Mouse (Mus musculus): ENCODE data around the gene Pink1.
A peak's percentile ranks its signal among the peaks of the same experiment; 100 is the strongest.

The Pink1 gene

DNA sequence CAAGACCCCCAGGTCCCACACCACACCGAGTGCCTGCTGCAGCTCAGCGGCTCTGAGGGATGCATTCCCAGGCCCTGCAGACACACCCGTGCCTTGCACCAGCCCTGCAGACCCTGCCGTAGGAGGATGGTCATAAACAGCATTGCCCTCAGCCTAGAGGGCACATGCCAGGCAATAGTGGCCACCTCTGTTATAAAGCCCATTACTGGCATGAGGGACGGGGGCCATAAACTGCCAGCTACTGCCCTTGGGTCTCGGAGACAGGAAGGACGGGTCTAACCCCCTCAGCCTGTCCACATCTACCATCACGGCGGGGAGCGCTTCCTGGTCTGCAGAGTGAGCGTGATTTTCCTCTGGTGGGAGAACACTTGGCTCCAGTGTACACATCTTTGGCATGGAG, 13.1 kb downstream of the Pink1 start:
- no peak for DNase-seq (ENCODE audit: low read depth, low spot score)

DNA sequence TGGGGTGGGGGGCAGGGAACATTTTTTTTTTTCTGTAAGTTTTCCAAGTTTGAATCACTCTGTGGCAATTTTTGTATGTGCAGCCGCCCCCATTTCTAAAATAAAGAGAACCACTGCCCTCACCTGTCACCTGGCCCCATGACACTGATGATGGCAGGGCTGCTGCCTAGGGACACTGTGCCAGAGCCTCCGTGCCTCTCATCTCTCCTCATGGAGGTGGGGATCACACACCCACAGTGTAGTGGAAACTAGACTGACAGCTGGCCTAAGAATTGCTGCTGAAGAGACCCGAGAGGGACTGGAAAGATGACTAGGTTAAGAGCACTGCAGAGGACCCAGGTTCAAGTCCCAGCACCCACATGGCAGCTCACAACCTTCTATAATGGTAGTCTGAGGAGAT, 14.0 kb downstream of the Pink1 start:
- DNase-seq (ENCODE audit: low read depth, low spot score): no peak

DNA sequence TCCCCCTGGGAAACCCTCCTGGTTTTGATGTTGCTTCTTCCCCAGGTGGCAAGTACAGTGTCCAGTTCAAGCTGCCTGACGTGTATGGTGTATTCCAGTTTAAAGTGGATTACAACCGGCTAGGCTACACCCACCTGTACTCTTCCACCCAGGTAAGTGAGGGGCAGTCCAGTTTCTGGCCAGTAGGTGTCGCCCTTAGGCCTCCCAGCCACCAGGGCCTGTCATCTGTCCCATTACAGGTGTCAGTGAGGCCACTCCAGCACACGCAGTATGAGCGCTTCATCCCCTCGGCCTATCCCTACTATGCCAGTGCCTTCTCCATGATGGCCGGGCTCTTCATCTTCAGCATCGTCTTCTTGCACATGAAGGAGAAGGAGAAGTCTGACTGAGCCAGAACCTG, 14.5 kb downstream of the Pink1 start:
- DNase-seq (ENCODE audit: low read depth, low spot score): no peak

DNA sequence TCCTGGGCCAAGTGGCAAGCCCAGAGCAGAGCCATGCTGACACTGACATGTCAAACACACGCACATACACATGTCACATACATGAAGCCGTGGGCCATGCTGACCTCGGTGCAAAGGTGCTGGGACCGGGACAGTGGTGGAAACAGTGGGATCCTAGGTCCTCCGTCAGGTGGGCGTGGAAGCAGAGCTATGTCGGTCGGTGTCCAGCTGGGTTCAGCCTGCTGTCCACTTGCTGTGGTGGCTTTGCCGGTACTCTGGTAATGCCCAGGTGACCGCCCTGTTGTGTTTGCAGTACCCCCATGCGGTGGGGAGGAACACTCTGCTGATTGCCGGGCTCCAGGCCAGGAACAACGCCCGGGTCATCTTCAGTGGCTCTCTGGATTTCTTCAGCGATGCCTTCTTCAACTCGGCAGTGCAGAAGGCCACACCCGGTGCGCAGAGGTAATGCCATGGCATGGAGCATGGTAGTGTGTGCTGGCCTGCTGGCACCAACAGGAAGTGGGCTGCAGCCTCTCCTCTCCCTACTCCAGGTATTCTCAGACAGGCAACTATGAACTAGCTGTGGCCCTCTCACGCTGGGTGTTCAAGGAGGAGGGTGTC, 15.7 kb downstream of the Pink1 start:
- DNase-seq (ENCODE audit: low read depth, low spot score): no peak

DNA sequence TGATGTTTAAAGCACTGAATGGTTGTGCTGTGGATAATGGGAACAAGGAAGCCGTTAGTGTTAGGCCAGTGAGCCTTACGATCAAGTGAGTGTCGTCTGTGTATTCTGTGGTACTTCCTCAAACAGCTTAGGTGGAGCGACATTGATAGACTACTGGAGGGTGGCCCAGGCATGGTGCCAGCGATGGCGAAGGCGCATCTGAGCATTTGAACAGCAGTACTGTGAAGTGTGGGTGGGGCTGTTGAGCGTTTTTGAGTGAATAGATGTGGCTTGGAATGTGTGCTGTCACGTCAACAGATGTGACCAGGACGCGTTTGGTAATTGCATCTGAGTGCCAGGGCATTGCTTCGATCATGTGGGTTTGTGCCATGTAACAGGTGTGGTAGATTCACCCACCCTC, 18.4 kb downstream of the Pink1 start:
- peak; percentile 60 for DNase-seq (ENCODE audit: low read depth, low spot score)

DNA sequence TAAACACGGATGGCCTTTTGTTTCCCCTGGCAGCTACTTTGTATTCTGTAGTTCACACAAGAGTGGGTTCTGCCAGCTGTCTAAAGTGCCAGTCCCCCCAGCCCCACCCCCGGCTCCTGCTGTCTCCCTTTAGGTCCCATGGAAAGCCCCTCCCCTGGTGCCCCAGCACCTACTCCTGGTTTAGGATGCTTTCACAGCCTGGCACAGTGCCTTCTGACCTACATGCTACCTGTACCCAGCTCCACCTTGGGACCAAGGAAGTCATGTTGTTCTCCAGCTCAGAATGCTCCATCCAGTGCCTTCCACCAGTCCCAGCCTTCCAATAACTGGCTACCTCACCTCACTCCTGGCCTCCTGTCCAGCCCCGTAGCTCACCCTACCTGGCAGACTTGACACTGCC, 19.1 kb downstream of the Pink1 start:
- DNase-seq (ENCODE audit: low read depth, low spot score): no peak

DNA sequence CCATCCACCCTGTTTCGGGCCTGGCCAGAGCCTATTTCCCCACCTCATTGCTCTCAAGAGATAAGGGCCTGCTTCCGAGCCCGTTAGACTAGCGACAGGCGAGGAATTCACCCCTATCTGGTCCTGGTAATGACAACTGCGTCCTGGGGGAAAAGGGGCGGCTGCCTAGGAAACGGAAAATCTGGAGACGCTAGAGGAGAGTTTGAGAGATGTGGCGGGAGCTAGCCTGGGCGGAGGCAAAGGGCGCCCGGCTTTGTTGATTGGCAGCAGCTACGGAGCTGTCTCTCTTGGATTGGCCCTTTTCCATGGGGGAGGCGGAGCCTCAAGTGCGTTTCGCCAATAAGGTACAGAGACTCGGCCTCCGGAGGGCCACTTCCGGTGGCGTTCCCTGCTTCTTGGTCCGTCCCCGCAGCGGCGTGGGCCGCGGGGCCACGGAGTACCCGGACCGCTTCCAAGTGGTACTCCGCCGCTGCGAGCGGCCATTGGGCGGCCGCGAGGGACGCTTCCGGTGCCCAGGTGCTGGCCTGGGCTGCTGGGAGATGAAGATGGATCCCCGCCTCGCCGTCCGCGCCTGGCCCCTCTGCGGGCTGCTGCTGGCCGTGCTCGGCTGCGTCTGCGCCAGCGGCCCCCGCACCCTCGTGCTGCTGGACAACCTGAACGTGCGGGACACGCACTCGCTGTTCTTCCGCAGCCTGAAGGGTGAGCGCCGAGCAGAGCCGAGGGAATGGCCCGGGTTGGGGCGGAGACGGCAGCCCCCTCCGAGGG, 21.6 kb downstream of the Pink1 start, which contains the start of gene Ddost:
TSS of gene Ddost (plus strand) at position 391 of the 765 bp plus-strand sequence.
- peak; percentile 100 for DNase-seq (ENCODE audit: low read depth, low spot score)

DNA sequence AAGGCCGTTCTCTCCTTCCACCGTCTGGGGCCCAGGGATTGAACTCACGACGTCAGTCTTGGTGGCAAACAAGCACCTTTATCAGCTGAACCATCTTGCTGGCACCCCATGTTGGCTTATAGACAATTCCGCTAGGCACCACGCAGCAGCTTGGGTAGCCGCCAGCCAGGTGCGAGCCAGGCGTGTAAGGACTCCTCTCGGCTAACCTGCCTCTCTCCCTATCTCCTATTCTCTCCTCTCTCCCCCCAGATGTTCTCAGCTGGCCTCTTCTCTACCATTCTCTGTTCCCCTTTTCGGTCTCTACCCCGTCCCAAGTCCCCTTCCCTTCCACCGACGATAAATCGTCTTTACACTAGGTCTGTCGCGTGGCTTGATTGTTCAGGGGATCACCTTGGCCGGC, 22.4 kb downstream of the Pink1 start:
- DNase-seq (ENCODE audit: low read depth, low spot score): no peak

DNA sequence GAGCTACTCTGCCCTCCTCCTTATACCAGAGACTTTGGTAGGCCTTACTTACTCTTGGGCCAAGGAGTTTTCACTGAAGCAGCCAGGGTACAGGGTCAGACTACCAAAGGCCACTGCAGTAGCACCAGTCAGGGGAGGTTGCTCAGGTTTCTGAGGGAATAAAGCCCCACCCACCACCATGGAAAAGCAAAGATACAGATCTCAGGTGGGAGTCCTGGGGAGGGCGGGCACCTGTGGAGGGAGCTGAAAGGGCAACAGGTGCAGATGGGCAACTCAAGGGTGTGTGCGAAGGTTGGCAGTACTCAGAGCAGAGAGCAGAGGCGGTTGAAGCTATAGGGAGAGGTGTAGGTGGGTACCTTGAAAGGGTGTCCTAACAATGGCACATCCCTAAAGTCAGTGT, 23.1 kb downstream of the Pink1 start:
- no peak for DNase-seq (ENCODE audit: low read depth, low spot score)

DNA sequence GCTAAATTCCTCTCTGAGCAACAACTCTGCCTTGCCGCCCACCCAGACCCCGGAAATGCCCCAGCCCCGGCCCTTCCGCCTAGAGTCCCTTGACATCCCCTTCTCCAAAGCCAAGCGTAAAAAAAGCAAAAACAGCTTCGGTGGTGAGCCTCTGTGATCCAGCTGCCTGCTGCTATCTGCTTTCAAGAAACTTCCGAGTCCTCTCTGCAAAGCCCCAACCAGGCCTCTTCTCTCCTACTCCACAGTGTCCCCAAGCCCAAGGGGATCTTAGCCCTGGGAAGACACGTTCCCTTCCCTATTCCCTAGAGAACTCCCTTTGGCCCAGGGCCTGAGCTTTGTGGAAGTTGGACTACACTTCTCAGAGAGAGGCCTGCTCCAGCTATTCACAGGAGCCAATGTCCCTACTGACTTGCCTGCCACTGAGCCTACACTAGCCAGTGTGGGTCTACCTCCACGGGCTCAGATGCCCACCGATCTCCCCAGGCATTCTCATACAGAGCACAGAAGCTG, 24.8 kb downstream of the Pink1 start:
- DNase-seq (ENCODE audit: low read depth, low spot score): no peak

DNA sequence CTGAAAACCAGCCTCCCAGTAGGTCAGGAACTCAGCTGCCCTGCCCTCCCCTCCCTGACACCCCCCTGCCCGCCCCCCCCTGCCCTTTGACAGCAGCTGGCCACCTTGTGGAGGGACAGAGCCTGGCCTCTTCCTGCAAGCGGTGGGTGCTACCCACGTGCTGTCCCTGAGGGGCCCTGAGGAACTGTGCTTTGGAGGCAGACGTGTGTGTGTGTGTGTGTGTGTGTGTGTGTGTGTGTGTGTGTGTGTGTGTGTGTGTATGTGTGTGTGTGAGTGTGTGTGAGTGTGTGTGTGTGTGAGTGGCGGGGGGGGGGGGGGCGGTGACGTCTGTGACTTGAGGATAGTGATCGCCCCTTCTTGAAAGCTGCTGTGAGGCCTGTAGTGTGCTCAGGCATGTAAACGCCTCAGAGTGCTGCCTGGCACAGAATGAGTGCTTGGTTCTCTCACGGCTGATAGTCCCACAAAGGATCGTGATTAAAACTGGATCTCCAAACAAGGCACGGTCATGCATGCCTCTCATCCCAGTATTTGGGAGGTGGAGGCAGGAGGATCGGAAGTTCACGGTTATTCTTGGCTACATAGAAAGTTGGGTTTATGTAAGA, 32.1 kb downstream of the Pink1 start:
- DNase-seq (ENCODE audit: low read depth, low spot score): peak; percentile 33

DNA sequence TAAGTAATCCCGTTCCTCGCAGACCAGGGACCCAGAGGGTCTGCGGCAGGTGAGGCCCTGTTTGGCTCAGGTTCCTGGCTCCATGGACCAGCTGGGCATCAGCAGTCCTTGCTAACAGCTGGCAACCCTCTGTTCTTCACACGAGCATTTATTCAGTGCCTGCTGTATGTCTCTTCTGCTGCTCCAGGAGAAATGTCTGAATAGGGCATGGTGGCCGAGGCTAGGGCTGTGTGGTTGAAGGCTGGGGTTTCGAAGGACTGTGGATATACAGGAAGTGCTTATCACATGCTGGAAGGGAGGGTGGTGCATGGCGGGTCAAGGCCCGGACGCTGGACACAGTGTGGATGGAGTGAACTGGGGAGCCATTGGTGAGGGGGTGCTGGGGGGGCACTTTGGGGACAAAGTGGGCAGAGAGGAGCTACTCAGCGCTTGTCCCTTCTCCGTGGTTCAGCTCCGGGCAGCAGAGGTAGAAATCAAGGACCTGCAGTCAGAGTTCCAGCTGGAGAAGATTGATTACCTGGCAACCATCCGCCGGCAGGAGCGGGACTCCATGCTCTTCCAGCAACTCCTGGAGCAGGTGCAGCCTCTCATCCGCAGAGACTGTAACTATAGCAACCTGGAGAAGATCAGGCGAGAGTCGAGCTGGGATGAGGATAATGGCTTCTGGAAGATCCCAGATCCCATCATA, 32.7 kb downstream of the Pink1 start:
- peak; percentile 82 for DNase-seq (ENCODE audit: low read depth, low spot score)

DNA sequence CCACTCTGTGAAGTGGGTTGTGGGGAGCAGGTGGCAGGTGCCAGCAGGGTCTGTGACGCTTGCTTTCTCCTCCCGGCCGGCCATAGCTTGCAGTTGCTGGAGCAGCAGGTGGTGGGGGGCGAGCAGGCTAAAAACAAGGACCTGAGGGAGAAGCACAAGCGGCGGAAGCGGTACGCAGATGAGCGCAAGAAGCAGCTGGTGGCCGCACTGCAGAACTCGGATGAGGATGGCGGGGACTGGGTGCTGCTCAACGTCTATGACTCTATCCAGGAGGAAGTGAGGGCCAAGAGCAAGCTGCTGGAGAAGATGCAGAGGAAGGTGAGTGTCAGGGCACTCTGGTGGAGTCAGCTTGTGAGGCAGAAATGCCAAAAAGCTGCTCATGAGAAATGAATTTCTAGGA, 34.1 kb downstream of the Pink1 start:
- no peak for DNase-seq (ENCODE audit: low read depth, low spot score)

DNA sequence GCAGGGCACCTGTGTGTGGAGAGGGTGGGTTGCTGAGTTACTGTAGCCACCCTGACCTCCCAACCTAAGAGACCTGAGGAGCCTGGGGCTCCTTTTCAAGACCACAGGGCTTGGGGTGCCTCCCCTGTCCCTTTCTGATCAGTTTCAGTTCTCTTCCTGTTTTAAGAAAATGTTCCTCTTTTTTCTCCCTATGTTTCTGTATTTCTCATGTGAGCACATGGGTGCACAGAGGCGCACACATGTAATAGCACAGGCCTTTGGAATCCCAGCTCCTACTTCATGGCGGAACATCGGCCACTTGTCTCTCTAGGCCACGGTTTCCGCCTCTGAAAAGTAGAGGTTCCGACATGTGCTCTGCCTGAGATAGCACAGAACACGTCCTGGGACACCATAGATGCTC, 37.4 kb downstream of the Pink1 start:
- no peak for DNase-seq (ENCODE audit: low read depth, low spot score)

DNA sequence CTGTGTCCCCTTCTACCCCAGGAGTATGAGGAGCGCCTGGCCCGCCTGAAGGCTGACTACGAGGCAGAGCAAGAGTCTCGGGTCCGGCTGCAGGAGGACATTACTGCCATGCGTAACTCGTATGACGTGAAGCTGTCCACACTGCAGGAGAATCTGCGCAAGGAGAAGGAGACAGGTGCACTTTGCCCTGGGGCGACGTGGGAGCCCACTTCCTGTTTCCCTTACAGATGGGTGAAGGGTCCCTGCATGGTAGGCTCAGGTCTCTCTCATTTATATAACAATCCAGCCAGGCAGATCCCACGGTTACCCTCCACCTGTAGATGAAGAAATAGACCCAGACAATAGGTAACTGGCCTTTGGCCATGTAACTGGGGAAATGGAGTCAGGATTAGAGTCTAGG, 39.7 kb downstream of the Pink1 start:
- DNase-seq (ENCODE audit: low read depth, low spot score): no peak

DNA sequence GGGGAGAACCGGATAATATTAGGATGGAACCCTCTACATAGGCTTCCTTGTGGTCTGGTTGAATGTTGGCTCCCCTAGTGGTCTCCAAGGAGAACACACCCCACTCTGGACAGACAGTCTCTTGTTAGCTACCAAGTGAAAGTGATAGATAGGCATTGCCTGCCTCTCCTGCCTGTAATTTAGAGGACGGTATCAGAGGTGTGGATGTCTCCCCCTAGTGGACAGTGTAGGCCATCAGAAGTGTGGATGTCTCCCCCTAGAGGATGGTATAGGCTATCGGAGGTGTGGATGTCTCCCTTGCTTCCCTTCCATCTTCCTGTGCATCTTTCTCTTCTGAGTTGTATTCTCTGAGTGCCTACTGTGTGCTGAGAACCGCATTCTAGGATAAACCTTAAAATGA, 43.3 kb downstream of the Pink1 start:
- peak; percentile 93 for DNase-seq (ENCODE audit: low read depth, low spot score)

DNA sequence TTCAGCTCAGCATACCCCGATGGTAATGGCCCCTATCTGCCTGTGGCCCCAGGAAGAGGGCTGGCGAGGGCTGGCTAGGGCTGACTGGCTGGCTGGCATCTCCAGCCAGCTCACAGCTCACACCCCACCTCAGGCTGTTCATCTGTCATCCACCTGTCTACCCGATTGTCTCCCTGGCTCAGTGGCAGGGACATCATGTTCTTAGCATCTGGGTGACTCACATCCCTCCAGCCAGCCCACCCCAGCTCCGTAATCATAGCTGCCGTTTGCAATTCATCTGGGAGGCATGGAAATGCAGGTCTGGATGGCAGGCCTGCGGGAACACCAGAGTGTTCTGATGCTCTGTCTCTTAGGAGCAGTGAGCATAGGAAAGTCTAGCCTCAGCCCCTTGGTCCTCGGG, 47.8 kb downstream of the Pink1 start:
- peak; percentile 88 for DNase-seq (ENCODE audit: low read depth, low spot score)

DNA sequence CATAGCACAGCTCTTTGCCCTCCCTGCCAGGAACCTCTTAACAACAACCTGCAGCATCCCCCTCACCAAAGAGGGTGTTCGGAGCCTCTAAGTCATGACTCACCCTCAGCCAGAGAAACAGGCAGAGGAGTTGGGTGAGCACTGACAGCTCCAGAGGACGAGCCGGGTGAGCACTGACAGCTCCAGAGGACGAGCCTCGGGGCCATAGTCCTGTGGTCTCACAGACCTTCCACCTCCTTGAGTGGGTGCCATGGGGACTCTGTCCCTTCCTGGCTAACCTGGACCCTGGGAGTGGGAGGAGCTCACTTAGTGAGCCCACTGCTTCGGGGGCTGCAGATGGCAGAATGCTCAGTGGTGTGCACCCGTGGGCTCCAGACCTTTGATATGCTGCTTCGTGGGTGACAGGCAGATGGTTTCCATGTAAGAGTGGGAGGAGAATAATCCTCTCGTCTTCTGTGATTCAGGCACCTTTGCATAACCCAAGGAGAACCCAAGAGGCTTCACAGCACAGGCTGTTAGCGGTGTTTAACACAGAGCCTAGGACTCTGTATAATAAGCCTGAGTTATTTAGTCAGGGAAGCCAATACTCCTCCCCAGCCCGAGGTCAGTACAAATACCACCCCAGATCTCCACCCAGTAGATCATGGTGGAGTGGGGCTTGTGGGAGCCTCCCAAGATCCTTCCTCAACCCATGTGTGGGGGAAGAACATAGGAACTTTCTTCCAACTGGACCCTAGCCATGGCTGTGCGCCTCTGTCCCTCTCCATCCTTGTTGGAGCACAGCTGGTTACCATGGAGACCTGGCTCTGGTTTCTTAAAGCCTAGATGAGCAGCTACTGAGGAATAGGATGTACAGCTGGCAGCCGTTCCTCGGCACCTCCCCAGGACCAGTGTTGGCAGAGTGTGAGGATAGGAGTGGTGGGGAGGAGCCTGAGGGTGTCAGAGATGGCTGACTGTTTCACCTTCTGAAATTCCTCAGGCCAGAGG, 53.8 kb downstream of the Pink1 start:
- DNase-seq (ENCODE audit: low read depth, low spot score): peak; percentile 91

DNA sequence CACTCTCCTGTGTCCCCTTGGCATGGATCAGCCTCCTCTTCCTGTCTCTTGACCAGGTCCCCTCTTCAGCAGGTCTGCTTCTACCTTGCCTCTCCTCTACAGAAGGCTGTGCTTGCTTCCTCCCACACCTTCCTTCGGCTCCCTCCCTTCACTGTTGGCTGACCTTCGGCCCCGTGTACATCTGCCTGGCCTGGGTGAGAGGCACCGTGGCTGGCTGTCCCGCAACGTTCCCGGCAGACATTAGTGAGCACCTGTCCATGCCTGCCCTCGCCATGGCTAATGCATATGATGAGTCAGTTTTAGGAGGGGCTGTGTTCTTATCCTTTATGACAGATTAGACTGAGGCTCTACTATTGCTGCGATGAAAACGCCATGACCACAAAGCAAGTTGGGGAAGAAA, 58.2 kb downstream of the Pink1 start:
- DNase-seq (ENCODE audit: low read depth, low spot score): no peak
